Mouse (Mus musculus) forebrain, embryonic 14.5 days (tissue): ENCODE measurements around the gene 1700016D06Rik. TPM values are rescaled to one million over a fixed set of nuclear protein-coding genes. Genes with fewer than 3 reads are reported as not detected.
A peak's percentile ranks its signal among the peaks of the same experiment; 100 is the strongest.

Experiments
- ATAC-seq: fragments of 200-750 bp; cut with Nextera tagmentation; 2 replicates; pipeline ENCODE4 v1.8.0; 2017; ENCODE audit warnings: mild to moderate bottlenecking, moderate library complexity
- DNase-seq: peaks from one replicate; pipeline ENCODE4 v3.0.0-alpha.2; 2015; ENCODE audit warnings: low spot score
- H3K27ac ChIP-seq: fragments of 300-500 bp; sonication (generic); 2 replicates; pipeline ENCODE4 v1.5.1; 2014; ENCODE audit warnings: low read depth, mild to moderate bottlenecking, control low read depth, low read length, moderate library complexity
- H3K27me3 ChIP-seq: fragments of 300-500 bp; sonication (generic); replicated peaks from 2 replicates; pipeline ENCODE4 v1.6.1; 2014; ENCODE audit warnings: low read length, control low read depth, mixed read lengths; ENCODE audit not compliant: control insufficient read depth, insufficient read depth
- H3K36me3 ChIP-seq: fragments of 300-500 bp; sonication (generic); 2 replicates; pipeline ENCODE4 v1.6.1; 2014; ENCODE audit warnings: low read length, control low read depth; ENCODE audit not compliant: control insufficient read depth, insufficient read depth
- H3K4me1 ChIP-seq: fragments of 300-500 bp; sonication (generic); 2 replicates; pipeline ENCODE4 v1.6.1; 2014; ENCODE audit warnings: antibody characterized with exemption, low read length, control low read depth; ENCODE audit not compliant: control insufficient read depth, insufficient read depth
- H3K4me2 ChIP-seq: fragments of 300-500 bp; sonication (generic); 2 replicates; pipeline ENCODE4 v1.6.1; 2014; ENCODE audit warnings: mild to moderate bottlenecking, control low read depth, low read length
- H3K4me3 ChIP-seq: fragments of 300-500 bp; sonication (generic); 2 replicates; pipeline ENCODE4 v1.5.1; 2014; ENCODE audit warnings: low read depth, low read length, control low read depth
- H3K9ac ChIP-seq: fragments of 300-500 bp; sonication (generic); 2 replicates; pipeline ENCODE4 v1.6.1; 2014; ENCODE audit warnings: mild to moderate bottlenecking, low read length, control low read depth, moderate library complexity
- H3K9me3 ChIP-seq: fragments of 300-500 bp; sonication (generic); replicated peaks from 2 replicates; pipeline ENCODE4 v1.6.1; 2016; ENCODE audit warnings: low read length, control low read depth, mixed read lengths; ENCODE audit not compliant: control insufficient read depth
- WGBS: fragments of 180-500 bp; shearing (Covaris S2); extraction: QIAGEN DNeasy Blood & Tissue Kit; methylation state at CpG from one replicate; pipeline ENCODE4 v1.1.7; 2014; 5-methylcytosine and 5-hydroxymethylcytosine counted together
- polyA plus RNA-seq: library from polyadenylated mRNA; unstranded; fragments of >200 nt; fragmentation: Nextera tagmentation; extraction: Ambion mirVana; gene quantifications from 2 replicates; pipeline ENCODE4 v1.2.1, GENCODE M21; 2014

Gene 1700016D06Rik
- polyA plus RNA-seq, 1 experiment from 2014 or later = not detected

- peak; percentile 79 for ATAC-seq
- DNase-seq = peak; percentile 96
- peaks cover 23% of the 10 kb centered on the region for H3K36me3 ChIP-seq
- H3K9ac ChIP-seq = peak overlapping the region; percentile 96
- H3K4me1 ChIP-seq = peaks cover 21% of the 10 kb centered on the region
- no peaks in the 10 kb centered on the region for H3K9me3 ChIP-seq
- no peaks in the 10 kb centered on the region for H3K27me3 ChIP-seq
- peak overlapping the region; percentile 95 for H3K4me3 ChIP-seq
- H3K27ac ChIP-seq = peak overlapping the region; percentile 99
- whole genome bisulfite sequencing = under 1% methylated on average over 61 of the region's 70 CpGs
- peak overlapping the region; percentile 93 for H3K4me2 ChIP-seq
Observed at GRCm38 (mm10) chr8:11635012-11635577, 65.8 kb downstream of the 1700016D06Rik start.

GRCm38 (mm10) chr8:11634331-11635011, 66.4 kb downstream of the 1700016D06Rik start:
- ATAC-seq = peak; percentile 10
- peaks cover 21% of the 10 kb centered on the region for H3K4me1 ChIP-seq
- peak overlapping the region; percentile 96 for H3K9ac ChIP-seq
- H3K4me2 ChIP-seq = peak overlapping the region; percentile 93
- under 1% methylated on average over 39 of the region's 39 CpGs for WGBS
- no peaks in the 10 kb centered on the region for H3K9me3 ChIP-seq
- H3K27ac ChIP-seq = peak overlapping the region; percentile 99
- H3K4me3 ChIP-seq = peak overlapping the region; percentile 95
- no peak for DNase-seq
- H3K27me3 ChIP-seq = no peaks in the 10 kb centered on the region
- peaks cover 29% of the 10 kb centered on the region for H3K36me3 ChIP-seq

- Histone ChIP-seq H3K4me1 (peaks cover 21% of the 10 kb centered on the region), H3K36me3 (peaks cover 39% of the 10 kb centered on the region), H3K4me3 (peak overlapping the region; percentile 95), H3K4me2 (peak overlapping the region; percentile 93), H3K27ac (no peak overlapping the region), H3K27me3 (no peaks in the 10 kb centered on the region), H3K9ac (peak overlapping the region; percentile 96), H3K9me3 (no peaks in the 10 kb centered on the region)
- 55% methylated on average over 7 of the region's 7 CpGs for WGBS
- DNase-seq (no peak), ATAC-seq (no peak)
Observed at GRCm38 (mm10) chr8:11633414-11633813, 67.4 kb downstream of the 1700016D06Rik start.

- peak overlapping the region; percentile 93 for H3K4me2 ChIP-seq
Observed at GRCm38 (mm10) chr8:11632406-11632805, 68.5 kb downstream of the 1700016D06Rik start.

GRCm38 (mm10) chr8:11629206-11629605, 71.7 kb downstream of the 1700016D06Rik start:
- H3K4me2 ChIP-seq = no peak overlapping the region
- H3K4me3 ChIP-seq = no peak overlapping the region
- DNase-seq = no peak
- no peaks in the 10 kb centered on the region for H3K9me3 ChIP-seq
- H3K36me3 ChIP-seq = peaks cover 71% of the 10 kb centered on the region
- no peak overlapping the region for H3K27ac ChIP-seq
- WGBS = 86% methylated on average over 5 of the region's 5 CpGs
- no peak overlapping the region for H3K9ac ChIP-seq
- H3K4me1 ChIP-seq = peaks cover 19% of the 10 kb centered on the region
- no peaks in the 10 kb centered on the region for H3K27me3 ChIP-seq
- no peak for ATAC-seq

More at GRCm38 (mm10) chr8:11632406-11632805, 68.5 kb downstream of the 1700016D06Rik start:
- H3K4me3 ChIP-seq = 0 out of 2 replicates have a peak overlapping the region, but pooled peaks have one; percentile 4
- no peak for ATAC-seq
- no peaks in the 10 kb centered on the region for H3K9me3 ChIP-seq
- no peak overlapping the region for H3K27ac ChIP-seq
- DNase-seq = peak; percentile 53
- H3K9ac ChIP-seq = 0 out of 2 replicates have a peak overlapping the region, but pooled peaks have one; percentile 26
- H3K4me1 ChIP-seq = peaks cover 21% of the 10 kb centered on the region
- WGBS = 17% methylated on average over 2 of the region's 2 CpGs
- peaks cover 47% of the 10 kb centered on the region for H3K36me3 ChIP-seq
- H3K27me3 ChIP-seq = no peaks in the 10 kb centered on the region

- Histone ChIP-seq H3K36me3 (peaks cover 74% of the 10 kb centered on the region), H3K27ac (no peak overlapping the region), H3K9ac (no peak overlapping the region), H3K27me3 (no peaks in the 10 kb centered on the region), H3K4me3 (no peak overlapping the region), H3K9me3 (no peaks in the 10 kb centered on the region), H3K4me2 (no peak overlapping the region), H3K4me1 (peaks cover 13% of the 10 kb centered on the region)
- 85% methylated on average over 7 of the region's 7 CpGs for WGBS
- ATAC-seq (no peak), DNase-seq (no peak)
Observed at GRCm38 (mm10) chr8:11628506-11629132, 72.2 kb downstream of the 1700016D06Rik start.

GRCm38 (mm10) chr8:11627717-11628116, 73.1 kb downstream of the 1700016D06Rik start:
- Histone ChIP-seq H3K27ac (no peak overlapping the region), H3K4me3 (no peak overlapping the region), H3K9me3 (no peaks in the 10 kb centered on the region), H3K4me2 (no peak overlapping the region), H3K9ac (no peak overlapping the region), H3K27me3 (no peaks in the 10 kb centered on the region), H3K36me3 (peaks cover 81% of the 10 kb centered on the region), H3K4me1 (peaks cover 4% of the 10 kb centered on the region; the same call in 1 of the 2 replicates)
- WGBS = 80% methylated on average over 9 of the region's 9 CpGs
- DNase-seq (no peak), ATAC-seq (no peak)

GRCm38 (mm10) chr8:11625084-11625483, 75.8 kb downstream of the 1700016D06Rik start:
- Histone ChIP-seq H3K4me2 (no peak overlapping the region), H3K27me3 (no peaks in the 10 kb centered on the region), H3K36me3 (peaks cover 79% of the 10 kb centered on the region), H3K9ac (no peak overlapping the region), H3K27ac (no peak overlapping the region), H3K4me1 (no peaks in the 10 kb centered on the region), H3K9me3 (no peaks in the 10 kb centered on the region), H3K4me3 (no peak overlapping the region)
- 90% methylated on average over 4 of the region's 4 CpGs for WGBS
- ATAC-seq = no peak
- DNase-seq = no peak
